In genomic region chr14:26859024-26859423, GRCm38 (mm10) we compare ENCODE assay signal across 26 mouse cellular contexts. TPM values are rescaled to one million over a fixed set of nuclear protein-coding genes. Genes with fewer than 3 reads are reported as not detected.
A peak's percentile ranks its signal among the peaks of the same experiment; 100 is the strongest.
DNase-seq lines count a peak whose midpoint lies in the region; ATAC-seq and TF ChIP-seq lines count a peak whose summit lies in the region.
"Had no signal": no experiment of that assay in that cellular context is flagged by ENCODE, and none has a peak within 500 bp of the region (broad histone marks: within the 10 kb centered on the region; RNA-seq: fewer than 3 reads in every experiment).

No protein-coding gene starts in this region.

- no peaks in the 10 kb centered on the region for H3K36me3 ChIP-seq in forebrain, postnatal 0 days (ENCODE audit: insufficient read depth)
- H3K36me3 ChIP-seq in forebrain, embryonic 12.5 days (replicated peaks) = no peaks in the 10 kb centered on the region
- no peaks in the 10 kb centered on the region for H3K36me3 ChIP-seq in heart, embryonic 11.5 days (ENCODE audit: control insufficient read depth, insufficient read depth, low read length)
- H3K36me3 ChIP-seq in midbrain, embryonic 11.5 days (ENCODE audit: control insufficient read depth, insufficient read depth, low read length) = no peaks in the 10 kb centered on the region
- H3K36me3 ChIP-seq: hindbrain, embryonic 12.5 days; intestine, embryonic 15.5 days; liver, embryonic 15.5 days; midbrain, embryonic 15.5 days; neural tube, embryonic 15.5 days had no signal

- no peak overlapping the region for H3K9ac ChIP-seq in forebrain, postnatal 0 days
- H3K9ac ChIP-seq in forebrain, embryonic 12.5 days = no peak overlapping the region
- H3K9ac ChIP-seq in heart, embryonic 11.5 days (ENCODE audit: low read depth, low read length) = no peak overlapping the region
- no peak overlapping the region for H3K9ac ChIP-seq in midbrain, embryonic 11.5 days (ENCODE audit: low read length)
- H3K9ac ChIP-seq: hindbrain, embryonic 12.5 days; intestine, embryonic 15.5 days; liver, embryonic 15.5 days; lung, embryonic 14.5 days; midbrain, embryonic 15.5 days; neural tube, embryonic 15.5 days had no signal

- no peaks in the 10 kb centered on the region for H3K9me3 ChIP-seq in forebrain, postnatal 0 days (ENCODE audit: low read length)
- H3K9me3 ChIP-seq in forebrain, embryonic 12.5 days = no peaks in the 10 kb centered on the region
- H3K9me3 ChIP-seq in heart, embryonic 11.5 days (replicated peaks; ENCODE audit: control insufficient read depth, low read length) = no peaks in the 10 kb centered on the region
- H3K9me3 ChIP-seq in midbrain, embryonic 11.5 days (ENCODE audit: control insufficient read depth, low read length) = no peaks in the 10 kb centered on the region
- H3K9me3 ChIP-seq: hindbrain, embryonic 12.5 days; intestine, embryonic 15.5 days; liver, embryonic 15.5 days; midbrain, embryonic 15.5 days; neural tube, embryonic 15.5 days had no signal

- DNase-seq in forebrain, postnatal 0 days = peak; percentile 15
- peak; percentile 24 to 46 for DNase-seq in heart, adult 18-20 months
- peak; percentile 6 to 7 for DNase-seq in left cerebral cortex, postnatal 36 days (ENCODE audit: low spot score in 2 of 2)
- no peak for DNase-seq in left cerebral cortex, adult 9 months (ENCODE audit: low spot score in 2 of 2)
- DNase-seq in heart, postnatal 14 days = peak; percentile 7 to 24
- DNase-seq in midbrain, embryonic 11.5 days (ENCODE audit: low spot score, missing footprints) = no peak
- DNase-seq: adrenal gland, postnatal 25 days; cerebellum, adult 8-10 months; gastrocnemius, postnatal 14 days; liver; retina, postnatal 1 day had no signal

- H3K4me3 ChIP-seq in forebrain, postnatal 0 days (ENCODE audit: low read depth, low read length) = no peak overlapping the region
- no peak overlapping the region for H3K4me3 ChIP-seq in forebrain, embryonic 12.5 days (replicated peaks)
- no peak overlapping the region for H3K4me3 ChIP-seq in heart, embryonic 11.5 days (ENCODE audit: low read depth, low read length)
- H3K4me3 ChIP-seq in midbrain, embryonic 11.5 days (ENCODE audit: low read depth, low read length) = no peak overlapping the region
- H3K4me3 ChIP-seq: erythroblast, embryonic 14.5 days; hindbrain, embryonic 12.5 days; intestine, embryonic 15.5 days; layer of hippocampus, adult 2 months; liver, embryonic 15.5 days; midbrain, embryonic 15.5 days; neural tube, embryonic 15.5 days had no signal

- intact Hi-C loops in left cerebral cortex, postnatal 36 days (cut with DNase I) = no loop called here
- intact Hi-C loops in heart, postnatal 14 days (cut with DNase I) = no loop called here

- H3K27me3 ChIP-seq in forebrain, postnatal 0 days (ENCODE audit: insufficient read depth, low read length) = no peaks in the 10 kb centered on the region
- H3K27me3 ChIP-seq in forebrain, embryonic 12.5 days = no peaks in the 10 kb centered on the region
- no peaks in the 10 kb centered on the region for H3K27me3 ChIP-seq in heart, embryonic 11.5 days (ENCODE audit: control insufficient read depth, insufficient read depth, low read length)
- H3K27me3 ChIP-seq in midbrain, embryonic 11.5 days (ENCODE audit: control insufficient read depth, insufficient read depth, low read length) = no peaks in the 10 kb centered on the region
- H3K27me3 ChIP-seq: hindbrain, embryonic 12.5 days; intestine, embryonic 15.5 days; liver, embryonic 15.5 days; midbrain, embryonic 15.5 days; neural tube, embryonic 15.5 days had no signal

- no peak overlapping the region for H3K27ac ChIP-seq in forebrain, postnatal 0 days (ENCODE audit: low read depth, low read length)
- no peak overlapping the region for H3K27ac ChIP-seq in forebrain, embryonic 12.5 days
- no peak overlapping the region for H3K27ac ChIP-seq in heart, embryonic 11.5 days (ENCODE audit: low read depth, low read length)
- no peak overlapping the region for H3K27ac ChIP-seq in midbrain, embryonic 11.5 days (ENCODE audit: low read depth, low read length)
- H3K27ac ChIP-seq: hindbrain, embryonic 12.5 days; hindbrain, postnatal 0 days; intestine, embryonic 15.5 days; layer of hippocampus, adult 2 months; liver, embryonic 15.5 days; midbrain, embryonic 15.5 days; neural tube, embryonic 15.5 days had no signal

- 65% methylated on average over 3 of the region's 3 CpGs for WGBS in forebrain, postnatal 0 days
- 90% methylated on average over 3 of the region's 3 CpGs for WGBS in forebrain, embryonic 12.5 days
- WGBS in heart, embryonic 11.5 days (ENCODE audit: insufficient replicate concordance) = 86% methylated on average over 3 of the region's 3 CpGs
- 90% methylated on average over 3 of the region's 3 CpGs for WGBS in midbrain, embryonic 11.5 days

- TF ChIP-seq CTCF in forebrain, postnatal 0 days (IDR thresholded peaks at IDR 0.05; ENCODE audit: low read depth) = no peak

- H3K4me1 ChIP-seq in forebrain, postnatal 0 days (ENCODE audit: insufficient read depth) = no peaks in the 10 kb centered on the region
- no peaks in the 10 kb centered on the region for H3K4me1 ChIP-seq in forebrain, embryonic 12.5 days
- H3K4me1 ChIP-seq in heart, embryonic 11.5 days (ENCODE audit: control insufficient read depth, insufficient read depth, low read length) = no peaks in the 10 kb centered on the region
- no peaks in the 10 kb centered on the region for H3K4me1 ChIP-seq in midbrain, embryonic 11.5 days (ENCODE audit: control insufficient read depth, insufficient read depth, low read length)
- H3K4me1 ChIP-seq: hindbrain, embryonic 12.5 days; intestine, embryonic 15.5 days; liver, embryonic 15.5 days; midbrain, embryonic 15.5 days; neural tube, embryonic 15.5 days had no signal

- H3K4me2 ChIP-seq in forebrain, postnatal 0 days (ENCODE audit: low read depth) = no peak overlapping the region
- H3K4me2 ChIP-seq in forebrain, embryonic 12.5 days = no peak overlapping the region
- H3K4me2 ChIP-seq in heart, embryonic 11.5 days = no peak overlapping the region
- H3K4me2 ChIP-seq in midbrain, embryonic 11.5 days = no peak overlapping the region
- H3K4me2 ChIP-seq: hindbrain, embryonic 12.5 days; intestine, embryonic 15.5 days; lung, embryonic 14.5 days; midbrain, embryonic 15.5 days; neural tube, embryonic 15.5 days had no signal

- ATAC-seq in forebrain, postnatal 0 days = no peak
- no peak for ATAC-seq in forebrain, embryonic 12.5 days (ENCODE audit: low FRiP score)
- ATAC-seq in heart, embryonic 11.5 days (replicated peaks; ENCODE audit: insufficient number of reproducible peaks, low FRiP score, low TSS enrichment) = no peak
- no peak for ATAC-seq in midbrain, embryonic 11.5 days (ENCODE audit: low FRiP score)
- ATAC-seq: hindbrain, postnatal 0 days; intestine, embryonic 15.5 days; midbrain, embryonic 15.5 days had no signal

RNA-seq across cellular contexts. Expression of gene Asb14, which starts 35.3 kb away (rescaled TPM):
- total RNA-seq in forebrain, postnatal 0 days (2014; rRNA removed) = 0.38 TPM in 2 replicates
- polyA plus RNA-seq in forebrain, postnatal 0 days (2015; fragmentation: Nextera tagmentation; extraction: Ambion mirVana) = 0.13 and 0.16 TPM in 2 replicates
- polyA plus RNA-seq in forebrain, embryonic 12.5 days (2016; fragmentation: Nextera tagmentation; extraction: Ambion mirVana) = 0.14 and 0.22 TPM in 2 replicates
- total RNA-seq in heart, adult 18-20 months (2021) = 100 to 1,000 TPM; 101 to 106 TPM
- polyA plus RNA-seq in heart, embryonic 11.5 days (2014; fragmentation: Nextera tagmentation; extraction: Ambion mirVana) = 0.29 and 1.2 TPM in 2 replicates
- total RNA-seq in left cerebral cortex, postnatal 36 days (2021) = under 1 TPM in 1 of 2 experiments, not detected in 1; 0.22 TPM
- total RNA-seq in heart, postnatal 14 days (2021) = 10 to 100 TPM; 53.5 to 61.3 TPM
- 0.12 TPM in 1 of 2 replicates, not detected in the other for polyA plus RNA-seq in midbrain, embryonic 11.5 days (2014; fragmentation: Nextera tagmentation; extraction: Ambion mirVana)
- total RNA-seq: adrenal gland, postnatal 25 days; granulocyte monocyte progenitor cell, adult 5-6 weeks; hindbrain, postnatal 0 days; layer of hippocampus, adult 2 months; left cerebral cortex, adult 8-10 months had no signal
- polyA plus RNA-seq: brain, embryonic 14.5 days; erythroblast, embryonic 14.5 days; forebrain, embryonic 11.5 days; hindbrain, embryonic 12.5 days; liver, embryonic 15.5 days; lung, embryonic 14.5 days had no signal

Comparison
In these comparisons a context has a peak if more than half of its experiments do, and no peak if none do; other contexts are left out.
1. DNase-seq: peak in forebrain, postnatal 0 days (single experiment), heart, adult 18-20 months (2 of 2), left cerebral cortex, postnatal 36 days (2 of 2) and heart, postnatal 14 days (2 of 2); none in left cerebral cortex, adult 9 months (0 of 2) and midbrain, embryonic 11.5 days (single experiment).
2. RNA of gene Asb14, which starts 35.3 kb away (total RNA-seq): 101 to 106 TPM in heart, adult 18-20 months and 53.5 to 61.3 TPM in heart, postnatal 14 days; 0.38 TPM in forebrain, postnatal 0 days and 0.22 TPM in left cerebral cortex, postnatal 36 days; every median in the first group is over 10 times any median in the second.